Mouse (Mus musculus) MEL (cell line): Measurements from ENCODE around the gene Stmnd1. TPM values are rescaled to one million over a fixed set of nuclear protein-coding genes. Genes with fewer than 3 reads are reported as not detected.
"Not testable (repeated sequence)": the region's sequence is repeated elsewhere in the genome, so short reads cannot be mapped to it uniquely, and the experiment has no call there.

Experiments
- DNase-seq: peaks from one replicate; pipeline ENCODE4 v3.0.0; 2011; ENCODE audit warnings: low read depth, low spot score
- H3K27ac ChIP-seq: 2 replicates; pipeline ENCODE4 v1.5.1; 2012; ENCODE audit warnings: low read depth, mild to moderate bottlenecking, control low read depth, low read length, moderate library complexity; ENCODE audit not compliant: control insufficient read depth
- H3K27me3 ChIP-seq, 2 experiments: fragments of 150-350 bp in 1 of 2; sonication (generic) in 1 of 2; 2 replicates each; pipeline ENCODE4 v1.6.1; 2012; ENCODE audit warnings: low read length in 2 of 2, mild to moderate bottlenecking in 2 of 2, improper control_type of control experiment in 1 of 2, moderate library complexity in 1 of 2; ENCODE audit not compliant: insufficient read depth in 2 of 2, control insufficient read depth in 1 of 2
- H3K36me3 ChIP-seq, 2 experiments: 2 replicates each; pipeline ENCODE4 v1.6.1; 2012 to 2014; ENCODE audit warnings: low read length in 2 of 2, improper control_type of control experiment in 1 of 2, inconsistent platforms in 1 of 2, mild to moderate bottlenecking in 1 of 2; ENCODE audit not compliant: insufficient read depth in 2 of 2, control insufficient read depth in 1 of 2
- H3K4me1 ChIP-seq, 2 experiments: fragments of 150-350 bp in 1 of 2; sonication (generic) in 1 of 2; 2 replicates each; pipeline ENCODE4 v1.6.1; 2012; ENCODE audit warnings: low read length in 2 of 2, improper control_type of control experiment in 1 of 2, mild to moderate bottlenecking in 1 of 2; ENCODE audit not compliant: insufficient read depth in 2 of 2, control insufficient read depth in 1 of 2
- H3K4me3 ChIP-seq, 2 experiments: fragments of 150-350 bp in 1 of 2; sonication (generic) in 1 of 2; 2 replicates each; pipeline ENCODE4 v1.5.1; 2012; ENCODE audit warnings: low read depth in 2 of 2, low read length in 2 of 2, mild to moderate bottlenecking in 2 of 2, moderate library complexity in 2 of 2, control low read depth in 1 of 2, improper control_type of control experiment in 1 of 2; ENCODE audit not compliant: control insufficient read depth in 1 of 2, insufficient read depth in 1 of 2
- H3K79me2 ChIP-seq: 2 replicates; pipeline ENCODE4 v1.6.1; 2012; ENCODE audit warnings: mild to moderate bottlenecking, low read length, moderate library complexity; ENCODE audit not compliant: control insufficient read depth, poor library complexity, insufficient read depth
- H3K9ac ChIP-seq: 2 replicates; pipeline ENCODE4 v1.6.1; 2012; ENCODE audit warnings: low read depth, mild to moderate bottlenecking, control low read depth, low read length, moderate library complexity; ENCODE audit not compliant: control insufficient read depth, poor library complexity, severe bottlenecking
- H3K9me3 ChIP-seq: fragments of 150-350 bp; sonication (generic); replicated peaks from 2 replicates; pipeline ENCODE4 v1.6.1; 2012; ENCODE audit warnings: mild to moderate bottlenecking, low read length, improper control_type of control experiment, moderate library complexity; ENCODE audit not compliant: insufficient read depth
- BHLHE40 ChIP-seq: IDR thresholded peaks from 2 replicates; pipeline ENCODE4 v1.6.1; 2012; ENCODE audit warnings: low read depth, mild to moderate bottlenecking, inconsistent platforms, low read length, improper control_type of control experiment, borderline replicate concordance
- CHD2 ChIP-seq: IDR thresholded peaks from 2 replicates; pipeline ENCODE4 v1.6.1; 2011; ENCODE audit warnings: low read length, improper control_type of control experiment
- ELF1 ChIP-seq: IDR thresholded peaks from 2 replicates; pipeline ENCODE4 v1.6.1; 2014; ENCODE audit warnings: low read depth, mild to moderate bottlenecking, inconsistent platforms, low read length, improper control_type of control experiment, moderate library complexity
- GABPA ChIP-seq: IDR thresholded peaks from 2 replicates; pipeline ENCODE4 v1.6.1; 2012; ENCODE audit warnings: low read depth, mild to moderate bottlenecking, inconsistent platforms, low read length, improper control_type of control experiment, moderate library complexity
- GATA1 ChIP-seq: IDR thresholded peaks from 2 replicates; pipeline ENCODE4 v1.6.1; 2011; ENCODE audit warnings: low read depth, low read length, improper control_type of control experiment
- JUND ChIP-seq: IDR thresholded peaks from 2 replicates; pipeline ENCODE4 v1.6.1; 2011; ENCODE audit warnings: low read depth, mild to moderate bottlenecking, improper control_type of control experiment, low read length
- KAT2A ChIP-seq: conservative IDR thresholded peaks from 2 replicates; pipeline ENCODE4 v1.6.1; 2012; ENCODE audit warnings: low read depth, low read length, improper control_type of control experiment, inconsistent platforms
- MAFK ChIP-seq: IDR thresholded peaks from 2 replicates; pipeline ENCODE4 v1.6.1; 2011; ENCODE audit warnings: low read depth, mild to moderate bottlenecking, low read length, improper control_type of control experiment, borderline replicate concordance
- MAX ChIP-seq: IDR thresholded peaks from 2 replicates; pipeline ENCODE4 v1.6.1; 2011; ENCODE audit warnings: low read length, improper control_type of control experiment
- MXI1 ChIP-seq: IDR thresholded peaks from 2 replicates; pipeline ENCODE4 v1.6.1; 2011; ENCODE audit warnings: mild to moderate bottlenecking, low read depth, low read length, improper control_type of control experiment
- NELFE ChIP-seq: IDR thresholded peaks from 2 replicates; pipeline ENCODE4 v1.6.1; 2011; ENCODE audit warnings: low read depth, low read length, improper control_type of control experiment
- POLR2AphosphoS5 ChIP-seq: IDR thresholded peaks from 2 replicates; pipeline ENCODE4 v1.6.1; 2012; ENCODE audit warnings: low read depth, borderline replicate concordance, mild to moderate bottlenecking, inconsistent platforms, low read length, moderate library complexity, mixed read lengths
- RCOR1 ChIP-seq: IDR thresholded peaks from 2 replicates; pipeline ENCODE4 v1.6.1; 2012; ENCODE audit warnings: low read depth, mild to moderate bottlenecking, inconsistent platforms, low read length, improper control_type of control experiment
- SIN3A ChIP-seq: IDR thresholded peaks from 2 replicates; pipeline ENCODE4 v1.6.1; 2012; ENCODE audit warnings: low read length, improper control_type of control experiment, inconsistent platforms
- SMC3 ChIP-seq: IDR thresholded peaks from 2 replicates; pipeline ENCODE4 v1.6.1; 2011; ENCODE audit warnings: low read depth, low read length, improper control_type of control experiment
- TAL1 ChIP-seq: IDR thresholded peaks from 2 replicates; pipeline ENCODE4 v1.6.1; 2012; ENCODE audit warnings: mild to moderate bottlenecking, inconsistent platforms, low read length, moderate library complexity, mixed read lengths
- USF1 ChIP-seq: IDR thresholded peaks from 2 replicates; pipeline ENCODE4 v1.6.1; 2014; ENCODE audit warnings: low read depth, mild to moderate bottlenecking, inconsistent platforms, low read length, improper control_type of control experiment, moderate library complexity
- ZMIZ1 ChIP-seq: IDR thresholded peaks from 2 replicates; pipeline ENCODE4 v1.6.1; 2012; ENCODE audit warnings: low read depth, mild to moderate bottlenecking, inconsistent platforms, low read length, improper control_type of control experiment, moderate library complexity
- ZNF384 ChIP-seq: IDR thresholded peaks from 2 replicates; pipeline ENCODE4 v1.6.1; 2012; ENCODE audit warnings: low read depth, mild to moderate bottlenecking, inconsistent platforms, low read length, improper control_type of control experiment
- polyA plus RNA-seq, 2 experiments: library from polyadenylated mRNA; stranded (reverse) in 1 of 2; unstranded in 1 of 2; fragments of >175 nt in 1 of 2; fragments of >200 nt in 1 of 2; gene quantifications; 2 replicates each; pipeline versions ENCODE4 v1.2.1 to v1.2.4; 2012; ENCODE audit warnings: low replicate concordance in 2 of 2, low read depth in 1 of 2; ENCODE audit not compliant: insufficient read length in 2 of 2, insufficient read depth in 1 of 2, missing spikeins in 1 of 2
- total RNA-seq: library from RNA; depleted of rRNA; stranded (reverse); fragments of 300-350 nt; gene quantifications from 2 replicates; pipeline ENCODE4 v1.2.3, GENCODE M21; 2012

Stmnd1 gene
- total and polyA plus RNA-seq, 3 experiments = not detected

GRCm38 (mm10) chr13:46227486-46227885 lies 46.0 kb upstream of the Stmnd1 start:
- Histone ChIP-seq H3K9me3 (no peaks in the 10 kb centered on the region), H3K36me3 (no peaks in the 10 kb centered on the region), H3K79me2 (no peaks in the 10 kb centered on the region), H3K27ac (no peak overlapping the region), H3K27me3 (no peaks in the 10 kb centered on the region), H3K9ac (no peak overlapping the region), H3K4me1 (no peaks in the 10 kb centered on the region), H3K4me3 (no peak overlapping the region)
- DNase-seq = no peak
- no peak for TF ChIP-seq TAL1
- TF ChIP-seq NELFE = no peak
- TF ChIP-seq SIN3A = no peak
- TF ChIP-seq JUND = no peak
- no peak for TF ChIP-seq MXI1
- TF ChIP-seq SMC3 = no peak
- TF ChIP-seq POLR2AphosphoS5 = no peak
- TF ChIP-seq RCOR1 = no peak
- no peak for TF ChIP-seq CHD2
- no peak for TF ChIP-seq GATA1
- TF ChIP-seq MAFK = no peak
- TF ChIP-seq ZNF384 = no peak
- TF ChIP-seq ZMIZ1 = no peak
- no peak for TF ChIP-seq MAX
- no peak for TF ChIP-seq BHLHE40
- TF ChIP-seq GABPA = no peak
- no peak for TF ChIP-seq ELF1

GRCm38 (mm10) chr13:46228750-46229149 lies 44.8 kb upstream of the Stmnd1 start:
- not testable (repeated sequence) for H3K27ac ChIP-seq, H3K9ac ChIP-seq, H3K79me2 ChIP-seq, H3K27me3 ChIP-seq, H3K9me3 ChIP-seq, H3K4me1 ChIP-seq, H3K4me3 ChIP-seq, H3K36me3 ChIP-seq, DNase-seq

- Histone ChIP-seq H3K4me1 (no peaks in the 10 kb centered on the region), H3K36me3 (no peaks in the 10 kb centered on the region), H3K79me2 (no peaks in the 10 kb centered on the region), H3K27ac (no peak overlapping the region), H3K27me3 (no peaks in the 10 kb centered on the region), H3K9me3 (no peaks in the 10 kb centered on the region), H3K4me3 (no peak overlapping the region), H3K9ac (no peak overlapping the region)
- no peak for DNase-seq
- TF ChIP-seq USF1 = no peak
- TF ChIP-seq ZMIZ1 = no peak
- no peak for TF ChIP-seq POLR2AphosphoS5
- TF ChIP-seq KAT2A = no peak
Measured at GRCm38 (mm10) chr13:46231514-46232085, 41.9 kb upstream of the Stmnd1 start.
